Mouse (Mus musculus) spleen, adult 2 months (tissue): ENCODE measurements around the gene Xaf1. TPM values are rescaled to one million over a fixed set of nuclear protein-coding genes. Genes with fewer than 3 reads are reported as not detected.

Experiments used
- DNase-seq, 2 experiments: peaks; one replicate each; pipeline versions ENCODE4 v3.0.0 to v3.0.0-alpha.2; 2012 to 2021; ENCODE audit warnings: low spot score in 2 of 2, low read depth in 1 of 2
- H3K27ac ChIP-seq: fragments of 200-500 bp; 2 replicates; pipeline ENCODE4 v1.5.1; 2012; ENCODE audit warnings: low read length, inconsistent platforms; ENCODE audit not compliant: insufficient read depth
- H3K27me3 ChIP-seq: fragments of 200-500 bp; 2 replicates; pipeline ENCODE4 v1.6.1; 2012; ENCODE audit warnings: mild to moderate bottlenecking, moderate library complexity, low read length, inconsistent platforms; ENCODE audit not compliant: control insufficient read depth, insufficient read depth
- H3K36me3 ChIP-seq: fragments of 200-500 bp; 2 replicates; pipeline ENCODE4 v1.6.1; 2012; ENCODE audit warnings: mild to moderate bottlenecking, low read length, inconsistent platforms; ENCODE audit not compliant: control insufficient read depth, insufficient read depth
- H3K4me1 ChIP-seq: fragments of 200-500 bp; 2 replicates; pipeline ENCODE4 v1.6.1; 2011; ENCODE audit warnings: inconsistent platforms; ENCODE audit not compliant: control insufficient read depth, insufficient read depth, insufficient read length
- H3K4me3 ChIP-seq: fragments of 200-500 bp; 2 replicates; pipeline ENCODE4 v1.5.1; 2011; ENCODE audit warnings: mild to moderate bottlenecking, inconsistent platforms; ENCODE audit not compliant: insufficient read depth, insufficient read length; ENCODE audit errors: extremely low read depth
- CTCF ChIP-seq: fragments of 200-500 bp; IDR thresholded peaks from 2 replicates; pipeline ENCODE4 v1.5.1; 2011; ENCODE audit warnings: mild to moderate bottlenecking, inconsistent platforms; ENCODE audit not compliant: insufficient read depth, insufficient read length, insufficient replicate concordance; ENCODE audit errors: extremely low read depth
- POLR2A ChIP-seq: fragments of 200-500 bp; IDR thresholded peaks from 2 replicates; pipeline ENCODE4 v1.6.1; 2011; ENCODE audit warnings: low read depth, low read length, inconsistent platforms
- WGBS: fragments of 180-500 bp; shearing (Covaris S2); methylation state at CpG from one replicate; pipeline ENCODE4 v1.1.7; 2018; 5-methylcytosine and 5-hydroxymethylcytosine counted together
- polyA plus RNA-seq: library from polyadenylated mRNA; depleted of rRNA; stranded (reverse); fragments of >200 nt; gene quantifications from 2 replicates; pipeline ENCODE4 v1.2.3, GENCODE M21; 2012

Gene Xaf1
- polyA plus RNA-seq, 1 experiment: 22.3 TPM

DNA sequence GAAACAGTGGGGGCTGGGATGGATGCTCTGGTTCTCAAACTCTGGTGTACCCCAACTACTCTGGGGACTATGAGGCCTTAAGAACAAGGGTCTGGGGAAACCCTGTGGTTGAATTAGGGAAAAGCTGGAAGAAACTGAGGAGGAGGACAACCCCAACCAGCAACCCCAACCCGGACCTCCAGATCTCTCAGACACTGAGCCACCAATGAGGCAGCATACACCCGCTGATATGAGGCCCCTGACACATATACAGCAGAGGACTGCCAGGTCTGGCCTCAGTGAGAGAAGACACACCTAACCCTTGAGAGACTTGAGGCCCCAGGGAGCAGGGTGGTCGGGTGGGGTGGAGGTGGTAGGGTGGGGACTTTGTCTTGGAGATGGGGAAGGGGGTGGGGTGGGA, 14.8 kb upstream of the Xaf1 start:
- peaks cover 2% of the 10 kb centered on the region; the same call in 1 of the 2 replicates for H3K27me3 ChIP-seq
- no peak overlapping the region for H3K4me3 ChIP-seq
- H3K36me3 ChIP-seq: no peaks in the 10 kb centered on the region
- no peaks in the 10 kb centered on the region for H3K4me1 ChIP-seq
- no peak for TF ChIP-seq POLR2A
- no peak for TF ChIP-seq CTCF
- H3K27ac ChIP-seq: no peak overlapping the region
- 82% methylated on average over 3 of the region's 3 CpGs for WGBS
- no peak for DNase-seq

- H3K27me3 ChIP-seq: peaks cover 2% of the 10 kb centered on the region; the same call in 1 of the 2 replicates
- TF ChIP-seq POLR2A (no peak), CTCF (no peak)
- no peaks in the 10 kb centered on the region for H3K36me3 ChIP-seq
- 85% methylated on average over 2 of the region's 2 CpGs for WGBS
- H3K27ac ChIP-seq: no peak overlapping the region
- H3K4me3 ChIP-seq: no peak overlapping the region
- H3K4me1 ChIP-seq: no peaks in the 10 kb centered on the region
- DNase-seq: no peak
Observed at GRCm38 (mm10) chr11:72287126-72287525, 14.3 kb upstream of the Xaf1 start.

- no peak for TF ChIP-seq CTCF
- no peak for TF ChIP-seq POLR2A
- WGBS: 86% methylated on average over 3 of the region's 3 CpGs
Observed at GRCm38 (mm10) chr11:72287543-72287942, 13.9 kb upstream of the Xaf1 start.

DNA sequence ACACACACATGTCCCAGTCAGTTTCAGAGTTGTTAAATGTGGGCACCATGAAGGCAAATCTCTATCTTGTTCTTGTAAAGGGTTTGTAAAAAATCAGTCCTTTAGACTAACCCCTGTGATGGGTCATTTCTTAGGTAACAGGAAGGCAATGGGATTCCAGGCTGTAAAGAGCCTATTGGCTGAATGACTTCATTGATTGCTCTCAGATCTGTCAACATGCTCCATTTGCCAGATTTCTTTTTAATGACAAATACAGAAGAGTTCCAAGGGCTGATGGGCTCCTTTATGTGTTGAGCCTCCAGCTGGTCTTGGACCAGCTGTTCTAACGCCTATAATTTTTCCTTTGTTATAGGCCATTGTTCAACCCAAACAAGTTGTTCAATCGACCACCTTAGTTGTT, 8.3 kb upstream of the Xaf1 start:
- Histone ChIP-seq H3K27ac (no peak overlapping the region), H3K4me1 (no peaks in the 10 kb centered on the region), H3K36me3 (no peaks in the 10 kb centered on the region), H3K27me3 (no peaks in the 10 kb centered on the region), H3K4me3 (no peak overlapping the region)
- WGBS: 94% methylated on average over 2 of the region's 2 CpGs
- DNase-seq: no peak
- TF ChIP-seq CTCF (no peak), POLR2A (no peak)

More at GRCm38 (mm10) chr11:72287543-72287942, 13.9 kb upstream of the Xaf1 start:
- Histone ChIP-seq H3K4me3 (no peak overlapping the region), H3K27ac (no peak overlapping the region), H3K4me1 (no peaks in the 10 kb centered on the region), H3K36me3 (no peaks in the 10 kb centered on the region), H3K27me3 (peaks cover 2% of the 10 kb centered on the region; the same call in 1 of the 2 replicates)
- DNase-seq: no peak

- peaks cover 14% of the 10 kb centered on the region; the same call in 1 of the 2 replicates for H3K4me1 ChIP-seq
- H3K4me3 ChIP-seq: peak overlapping the region; percentile 56
- TF ChIP-seq POLR2A: no peak
- TF ChIP-seq CTCF: no peak
- H3K27ac ChIP-seq: peak overlapping the region; percentile 70
- DNase-seq: no peak
- no peaks in the 10 kb centered on the region for H3K27me3 ChIP-seq
- H3K36me3 ChIP-seq: peaks cover 14% of the 10 kb centered on the region
- WGBS: 64% methylated on average over 7 of the region's 7 CpGs
Observed at GRCm38 (mm10) chr11:72302230-72302629, 801 bp downstream of the Xaf1 start.

DNA sequence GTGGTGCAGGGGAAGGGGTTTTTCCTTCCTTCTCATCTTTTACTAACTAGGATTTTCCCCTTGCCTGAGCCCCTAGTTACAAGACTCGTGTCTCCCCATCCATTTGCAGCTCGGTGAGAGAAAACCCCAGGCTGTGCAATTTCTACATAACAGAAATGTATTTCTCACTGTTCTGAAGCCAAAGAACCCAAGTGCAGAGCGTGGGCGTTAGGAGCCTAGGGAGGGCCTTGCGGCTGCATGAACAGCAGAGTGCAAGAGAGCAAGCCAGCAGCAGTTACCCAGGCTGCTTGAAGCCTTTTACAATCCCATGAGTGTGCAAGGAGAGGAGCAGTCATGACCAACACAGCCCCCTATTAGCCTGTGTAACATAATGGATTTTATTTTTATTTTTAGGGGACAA, 6.0 kb downstream of the Xaf1 start:
- H3K27me3 ChIP-seq: no peaks in the 10 kb centered on the region
- no peak for DNase-seq
- 89% methylated on average over 5 of the region's 5 CpGs for WGBS

GRCm38 (mm10) chr11:72308982-72309381, 7.6 kb downstream of the Xaf1 start:
- H3K27ac ChIP-seq: no peak overlapping the region
- peaks cover 2% of the 10 kb centered on the region; the same call in 1 of the 2 replicates for H3K4me1 ChIP-seq
- H3K27me3 ChIP-seq: no peaks in the 10 kb centered on the region
- TF ChIP-seq CTCF (no peak), POLR2A (no peak)
- H3K36me3 ChIP-seq: peaks cover 43% of the 10 kb centered on the region
- WGBS: 75% methylated on average over 2 of the region's 2 CpGs
- no peak for DNase-seq
- no peak overlapping the region for H3K4me3 ChIP-seq

More for the DNA sequence above, 6.0 kb downstream of the Xaf1 start:
- Histone ChIP-seq H3K27ac (no peak overlapping the region), H3K36me3 (peaks cover 43% of the 10 kb centered on the region), H3K4me1 (peaks cover 11% of the 10 kb centered on the region; the same call in 1 of the 2 replicates), H3K4me3 (no peak overlapping the region)
- TF ChIP-seq CTCF (no peak), POLR2A (no peak)

DNA sequence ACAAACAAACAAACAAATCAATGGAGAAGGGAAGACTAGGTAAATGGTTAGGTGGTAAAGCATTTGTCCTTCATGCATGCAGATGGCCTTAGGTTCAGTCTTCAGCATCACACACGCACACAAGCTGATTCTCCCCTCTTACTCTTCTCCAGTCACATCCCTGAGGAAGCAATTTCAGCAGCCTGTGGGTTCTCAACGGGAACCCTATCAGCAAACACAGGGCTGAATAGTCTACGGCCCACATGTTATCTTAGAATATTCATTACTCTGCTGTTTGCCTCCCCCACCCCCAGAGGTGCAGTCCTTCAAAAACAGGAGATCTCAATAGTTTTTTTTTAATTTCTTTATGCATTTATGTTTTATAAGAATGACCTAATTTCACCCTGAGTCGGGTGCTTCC, 9.1 kb downstream of the Xaf1 start:
- no peaks in the 10 kb centered on the region for H3K27me3 ChIP-seq
- 85% methylated on average over 4 of the region's 4 CpGs for WGBS
- no peak overlapping the region for H3K4me3 ChIP-seq
- peaks cover 38% of the 10 kb centered on the region for H3K36me3 ChIP-seq
- TF ChIP-seq CTCF: no peak
- TF ChIP-seq POLR2A: no peak
- no peaks in the 10 kb centered on the region for H3K4me1 ChIP-seq
- DNase-seq: no peak
- no peak overlapping the region for H3K27ac ChIP-seq
